Mouse (Mus musculus): ENCODE measurements at regions not wholly inside any gene's neighbourhood (a gene's known extent, or its start where the extent isn't known, plus 50 kb on each side); places are given as distances from the start of the nearest gene placed in this dataset.

DNA sequence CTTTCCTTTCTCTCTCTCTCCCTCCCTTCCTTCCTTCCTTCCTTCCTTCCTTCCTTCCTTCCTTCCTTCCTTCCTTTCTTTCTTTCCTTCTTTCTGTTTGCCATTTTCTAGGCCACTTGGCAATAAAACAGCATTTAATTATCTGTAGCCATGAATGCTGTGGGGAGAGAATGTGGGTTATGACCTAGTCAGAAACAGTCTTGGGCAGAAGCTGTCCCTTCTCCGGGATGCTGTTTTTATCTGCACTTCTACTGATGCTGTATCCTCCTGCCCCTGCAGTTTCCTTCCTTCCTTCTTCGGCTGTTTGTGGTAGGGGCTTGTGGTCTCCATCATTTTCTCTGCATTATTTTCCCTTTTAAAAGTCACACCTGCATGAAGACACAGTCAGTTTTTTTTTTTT lies 272.3 kb upstream of the Sox2 start:
- in situ Hi-C loops (cut with MboI, MseI), result no loop called here

DNA sequence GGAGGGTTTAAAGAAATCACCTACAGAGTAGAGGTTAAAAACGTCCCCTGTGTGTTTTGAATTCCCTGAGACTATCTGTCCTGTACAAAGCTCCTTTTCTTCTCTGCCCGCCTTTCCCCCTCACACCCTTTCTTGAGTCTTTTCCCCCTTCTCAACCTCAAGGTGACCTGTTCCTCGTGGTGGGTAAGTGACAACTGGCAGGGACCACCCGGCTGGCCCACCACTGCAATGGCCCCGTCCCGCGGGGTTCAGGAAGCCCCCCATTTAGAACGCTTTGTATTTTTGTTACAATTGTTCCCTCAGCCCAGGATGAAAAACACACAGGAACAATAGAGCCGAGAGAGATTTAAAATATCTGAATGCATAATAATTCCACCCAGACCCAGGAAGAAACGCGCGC lies 272.9 kb upstream of the Sox2 start:
- in situ Hi-C loops (cut with MboI, MseI), result no loop called here

DNA sequence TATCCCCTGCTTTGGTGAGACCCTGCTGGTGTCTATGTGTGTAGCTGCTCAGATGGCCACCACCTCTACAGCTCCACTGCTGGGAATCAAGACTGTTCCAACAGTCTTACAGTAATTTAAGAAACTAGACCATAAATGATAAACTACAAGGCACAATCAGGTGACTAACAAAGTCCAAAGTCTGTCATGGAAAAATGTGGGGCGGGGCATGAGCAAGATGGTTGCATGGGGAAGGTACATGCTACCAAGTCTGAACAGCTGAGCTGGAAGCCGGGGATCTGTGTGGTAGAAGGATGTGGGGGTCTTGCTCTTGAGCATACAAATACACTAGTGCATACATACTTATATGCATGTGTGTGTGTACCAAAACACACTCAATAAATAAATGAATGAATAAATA lies 278.8 kb upstream of the Sox2 start:
- in situ Hi-C loops (cut with MboI, MseI), result no loop called here

DNA sequence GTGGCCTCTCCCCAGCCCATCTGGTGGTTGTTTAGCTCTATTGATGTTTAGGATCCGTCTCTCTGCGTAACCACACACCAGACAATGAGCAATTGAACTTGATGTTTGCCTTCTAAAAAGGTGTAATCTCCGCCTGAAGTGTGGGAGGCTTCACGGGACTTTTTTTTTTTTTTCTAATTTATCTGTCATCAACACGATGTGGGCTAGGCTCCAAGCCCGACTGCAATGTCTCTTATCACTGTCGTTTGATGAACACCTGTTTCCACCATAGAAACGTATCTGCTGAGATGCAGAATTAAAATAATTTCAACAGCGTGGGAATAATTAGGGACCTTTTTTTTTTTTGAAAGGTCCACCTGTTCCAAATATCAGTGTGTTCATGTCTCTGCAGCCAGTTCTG lies 257.0 kb upstream of the Dnajc19 start:
- in situ Hi-C loops (cut with MboI, MseI), result no loop called here

DNA sequence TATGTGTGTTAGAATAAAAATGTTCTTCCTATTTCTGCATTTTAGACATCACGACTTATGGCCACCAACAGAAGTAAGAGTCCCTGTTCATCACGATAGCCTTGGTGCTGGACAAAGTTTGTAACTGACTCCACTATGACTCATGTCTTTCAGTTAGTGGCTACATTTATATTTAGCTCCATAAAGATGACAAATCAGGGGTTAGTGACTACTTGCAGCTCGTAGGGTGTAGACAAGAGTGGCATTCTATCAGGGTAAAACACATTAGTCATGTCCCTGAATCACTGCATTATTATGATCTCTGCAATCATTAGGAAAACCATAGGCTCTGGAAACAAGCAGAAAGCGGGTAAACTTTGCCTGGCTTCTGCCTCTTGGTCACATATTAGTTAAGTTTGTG lies 252.4 kb upstream of the Dnajc19 start:
- in situ Hi-C loops (cut with MboI, MseI), result no loop called here

DNA sequence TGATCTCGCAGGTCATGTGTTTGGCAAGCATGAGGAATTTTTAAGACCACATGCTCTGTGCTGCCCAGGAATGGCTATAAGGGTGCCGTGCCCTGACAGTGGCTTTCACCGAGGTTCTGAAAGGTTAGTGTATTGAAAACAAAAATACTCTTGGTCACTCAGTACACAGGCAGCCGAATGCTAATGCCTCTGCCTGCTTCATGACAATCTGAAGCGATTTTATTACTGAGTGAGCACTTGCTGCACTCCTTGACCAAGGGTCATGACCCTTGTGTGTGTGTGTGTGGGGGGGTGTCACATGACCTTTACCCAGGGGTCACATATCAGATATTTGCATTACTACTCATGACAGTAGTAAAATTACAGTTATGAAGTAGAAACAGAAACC lies 250.8 kb upstream of the Dnajc19 start:
- in situ Hi-C loops (cut with MboI, MseI), result no loop called here

DNA sequence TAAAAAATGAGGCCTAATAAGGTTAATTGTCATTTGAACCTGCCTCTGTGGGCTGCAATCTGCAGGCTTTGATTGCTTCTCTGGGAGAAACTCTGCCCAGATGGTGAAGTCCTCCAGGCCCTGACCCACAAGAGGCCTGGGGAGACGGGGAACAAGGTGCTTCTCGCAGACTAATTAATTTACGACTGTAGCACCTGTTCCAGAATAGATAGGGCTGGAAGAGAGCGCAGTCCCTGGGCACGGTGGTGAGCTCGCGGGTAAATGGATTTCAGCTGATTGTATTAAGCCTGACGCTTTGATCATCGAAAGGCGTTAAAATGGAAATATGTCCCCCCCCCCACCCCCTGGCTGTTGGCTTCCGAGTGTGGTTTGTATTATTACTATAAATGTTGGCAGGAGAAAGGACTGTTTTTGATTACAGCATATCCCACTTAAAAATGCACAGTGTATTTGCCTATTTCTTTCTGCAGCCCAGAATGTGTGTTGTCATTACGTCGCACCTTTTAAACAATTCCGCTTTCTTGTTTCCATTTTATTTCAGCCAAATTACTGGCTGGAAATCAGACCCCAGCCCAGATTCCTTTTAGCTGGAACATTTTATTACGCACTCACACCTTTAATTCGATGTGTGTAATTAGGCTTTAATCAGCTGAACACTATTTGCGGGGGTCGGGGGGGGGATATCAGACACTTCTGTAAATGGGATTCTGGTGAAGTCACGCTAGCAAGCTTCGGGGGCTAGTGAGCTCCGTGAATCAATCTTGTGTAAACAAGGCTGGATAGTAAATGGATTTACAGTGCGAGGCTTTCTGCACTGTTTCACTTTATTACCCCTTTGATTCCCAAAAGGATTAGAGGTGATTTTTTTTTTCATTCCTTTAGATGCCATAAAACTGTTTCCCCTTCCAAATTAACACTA lies 250.1 kb upstream of the Dnajc19 start:
- in situ Hi-C loops (cut with MboI, MseI), result no loop called here

DNA sequence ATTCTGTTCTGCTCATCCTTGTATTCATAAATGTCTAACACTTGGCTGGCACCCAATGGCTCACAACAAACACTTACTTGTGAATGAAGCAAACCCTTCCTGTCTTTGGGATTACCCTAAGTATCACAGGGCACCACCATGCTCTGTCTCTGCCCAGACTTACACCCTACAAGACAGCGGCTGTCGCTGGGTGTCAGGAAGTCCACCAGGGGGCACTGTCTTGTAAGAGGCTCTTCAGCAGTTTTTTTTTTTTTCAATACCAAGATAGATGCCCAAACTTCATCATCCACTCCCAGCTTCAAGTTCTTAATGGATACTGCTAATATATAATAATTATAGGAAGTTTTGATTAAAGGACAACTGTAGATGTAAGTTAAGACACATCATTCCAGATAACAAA lies 247.7 kb upstream of the Dnajc19 start:
- in situ Hi-C loops (cut with MboI, MseI), result no loop called here

DNA sequence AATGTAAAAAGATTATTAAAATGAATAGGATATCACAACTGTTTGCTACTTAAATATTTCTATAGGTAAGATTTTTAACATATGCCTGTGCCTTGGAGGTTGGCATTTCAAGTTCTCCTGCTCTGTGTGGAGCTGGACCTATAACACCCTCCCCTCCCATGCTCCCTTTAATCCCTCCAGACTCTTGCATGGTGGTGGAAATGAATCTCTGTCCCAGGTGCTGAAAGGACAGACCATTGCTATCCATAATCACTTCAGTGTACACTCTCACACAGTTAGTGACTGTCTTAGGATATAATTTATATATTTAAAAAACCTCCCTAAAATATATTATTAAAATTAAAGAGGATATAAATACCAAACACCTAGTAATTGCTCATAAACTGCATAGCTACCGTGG lies 244.5 kb upstream of the Dnajc19 start:
- in situ Hi-C loops (cut with MboI, MseI), result no loop called here

DNA sequence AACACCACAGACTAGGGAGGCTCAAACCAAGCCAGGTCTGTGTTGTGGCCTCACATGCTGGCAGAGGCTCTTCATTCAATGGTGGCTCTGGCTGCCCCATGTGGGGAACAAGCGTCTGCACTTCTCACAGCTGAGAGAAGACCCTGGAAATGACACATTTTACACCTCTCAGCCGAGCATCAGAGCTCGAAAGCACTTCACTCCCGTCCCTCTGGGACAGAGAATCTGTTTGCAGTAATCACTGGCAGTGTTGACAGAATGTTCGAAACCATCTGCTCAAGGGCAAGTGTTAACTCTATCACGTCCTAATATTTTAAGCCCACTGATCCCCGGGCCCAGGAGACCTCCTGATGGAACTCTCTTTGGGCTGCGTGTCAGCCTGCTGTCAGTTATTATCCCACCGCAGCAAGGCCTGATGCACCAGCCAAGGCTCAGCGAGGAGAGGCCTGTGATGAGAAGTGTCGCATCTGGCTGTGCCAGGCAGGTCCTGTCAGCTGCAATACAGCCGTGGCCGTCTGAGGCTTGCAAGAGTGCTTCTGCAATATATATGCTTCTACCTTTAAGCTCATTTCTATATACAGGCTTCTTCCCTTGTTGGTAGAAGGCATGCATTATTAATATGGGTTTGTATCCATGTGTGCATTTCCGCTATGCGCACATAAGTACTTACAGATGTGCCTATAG lies 241.5 kb upstream of the Dnajc19 start:
- in situ Hi-C loops (cut with MboI, MseI), result no loop called here

DNA sequence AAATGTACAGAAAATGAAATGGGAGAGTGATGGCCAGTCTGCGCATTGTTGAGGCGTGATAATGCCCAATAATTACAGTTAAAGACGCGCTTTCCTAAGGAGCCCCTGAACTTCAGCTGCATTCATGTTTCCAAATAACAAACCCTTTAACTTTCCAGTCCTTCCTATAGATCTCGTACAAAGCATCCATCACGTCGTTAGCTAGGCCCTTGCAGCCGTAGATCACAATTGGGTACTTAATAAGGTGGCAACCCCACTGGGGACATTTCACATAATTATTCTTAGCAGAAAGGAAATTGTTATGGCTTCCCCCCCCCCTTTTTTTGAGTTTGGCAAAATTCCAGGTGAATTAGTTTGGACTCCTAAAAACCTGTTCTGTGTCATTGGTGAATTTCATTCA lies 233.7 kb upstream of the Dnajc19 start:
- in situ Hi-C loops (cut with MboI, MseI), result no loop called here

DNA sequence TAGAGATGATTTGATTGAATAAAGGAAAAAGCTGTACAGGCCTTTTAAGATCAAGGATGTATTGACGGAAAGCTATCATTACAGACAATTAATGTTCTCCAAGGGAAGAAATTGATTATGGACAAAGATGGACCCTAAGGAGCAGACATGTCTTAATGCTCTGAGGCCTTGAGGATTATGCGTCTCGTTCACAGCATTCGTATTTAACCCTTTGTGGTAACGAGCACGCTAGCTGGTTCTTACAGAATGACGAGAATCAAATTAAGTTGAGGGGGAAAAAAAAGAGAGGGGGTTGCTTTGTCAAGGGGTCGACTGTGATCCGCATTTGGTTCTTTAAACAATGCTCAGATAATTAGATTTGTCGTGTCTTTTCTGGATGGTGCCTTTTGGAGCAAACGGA lies 233.3 kb upstream of the Dnajc19 start:
- in situ Hi-C loops (cut with MboI, MseI), result no loop called here

DNA sequence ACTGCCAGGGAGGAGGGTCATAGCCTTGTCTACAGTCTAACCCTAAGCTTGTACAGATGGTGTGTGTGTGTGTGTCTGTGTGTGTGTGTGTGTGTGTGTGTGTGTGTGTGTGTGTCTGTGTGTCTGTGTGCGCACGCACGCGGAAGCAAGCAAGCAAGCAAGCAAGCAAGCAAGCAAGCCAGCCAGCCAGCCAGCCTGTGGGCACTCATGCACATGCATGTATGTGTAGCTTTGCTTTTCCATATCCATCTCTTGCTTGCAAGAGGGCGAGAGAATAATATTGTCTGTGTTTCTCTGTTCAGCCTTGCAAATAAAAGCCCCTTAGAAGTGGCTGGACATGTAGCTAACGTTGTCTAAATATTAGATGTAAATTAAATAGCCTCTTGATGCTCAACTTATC lies 230.8 kb upstream of the Dnajc19 start:
- in situ Hi-C loops (cut with MboI, MseI), result no loop called here

DNA sequence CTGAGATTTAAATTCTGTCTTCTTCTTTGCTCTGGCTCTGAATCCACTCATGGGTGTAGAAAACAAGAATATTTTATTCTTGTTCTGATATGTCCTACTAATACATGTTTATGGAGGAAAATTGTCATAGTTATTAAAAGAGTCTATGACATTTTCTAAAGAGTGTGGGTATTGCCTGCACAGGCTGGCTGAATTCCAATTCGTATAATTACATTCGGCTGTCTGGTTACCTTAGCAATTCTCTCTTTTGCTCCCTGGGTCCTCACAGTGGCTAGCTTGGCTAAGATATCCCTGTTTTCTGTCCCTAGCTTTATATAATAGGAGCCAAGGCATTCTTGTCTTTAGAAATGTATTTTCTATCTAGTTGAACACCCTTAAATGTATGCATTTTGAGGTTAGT lies 218.5 kb upstream of the Dnajc19 start:
- in situ Hi-C loops (cut with MboI, MseI), result no loop called here

DNA sequence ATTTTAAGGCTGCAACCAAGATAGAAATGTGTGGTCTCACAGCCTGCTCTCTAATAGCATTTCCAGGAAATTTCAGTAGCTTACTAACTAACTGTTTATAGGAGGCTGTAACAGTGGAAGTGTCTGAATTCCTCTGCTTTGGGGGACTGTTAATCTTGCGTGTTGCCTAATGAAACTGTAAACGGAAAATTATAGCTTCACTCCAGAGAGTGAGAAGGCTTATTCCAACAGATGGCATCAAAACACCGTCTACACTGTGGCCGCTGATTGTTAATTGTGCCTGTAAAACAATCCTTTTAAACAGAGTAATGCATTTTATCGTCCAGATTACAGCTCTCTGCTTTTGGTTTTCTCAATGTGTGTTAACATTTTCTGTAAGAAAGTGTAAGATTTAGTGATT lies 206.7 kb upstream of the Dnajc19 start:
- in situ Hi-C loops (cut with MboI, MseI), result no loop called here

DNA sequence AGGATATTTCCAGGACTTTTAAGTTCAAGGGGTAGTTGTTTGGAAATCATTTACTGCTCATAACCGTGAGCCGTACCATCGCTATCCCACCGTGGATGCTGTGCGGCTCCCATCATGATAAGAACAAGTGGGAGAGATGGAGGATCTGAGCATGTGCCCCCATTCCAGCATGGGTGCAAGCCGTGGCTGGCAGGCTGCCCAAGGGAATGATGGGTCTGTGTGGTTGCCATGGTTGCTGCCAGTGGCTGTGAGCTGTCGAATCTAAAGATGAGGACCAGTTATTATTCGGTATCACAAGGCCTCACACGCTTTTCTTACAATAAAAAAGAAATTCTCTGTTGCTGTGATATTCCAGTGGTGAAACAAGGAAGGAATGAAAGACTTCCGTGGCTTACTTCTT lies 189.0 kb upstream of the Dnajc19 start:
- in situ Hi-C loops (cut with MboI, MseI), result no loop called here

DNA sequence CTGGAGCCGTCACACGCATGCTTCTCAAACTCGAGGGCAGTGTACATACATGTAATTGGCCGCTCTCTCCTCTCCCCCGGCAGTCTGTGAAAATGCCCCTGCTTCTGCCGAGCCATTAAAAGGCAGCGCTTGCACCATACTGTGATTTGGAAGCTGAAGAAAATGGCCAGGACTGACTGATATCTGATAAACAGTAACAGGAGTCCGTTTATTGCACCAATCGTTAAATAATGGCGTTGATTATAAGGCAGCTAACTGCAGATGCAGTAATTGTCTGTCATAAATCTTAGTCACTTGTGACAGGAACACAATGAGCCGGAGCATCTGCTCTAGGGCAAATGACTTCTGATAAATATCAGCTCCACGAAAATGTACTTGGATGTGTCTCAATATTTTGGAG lies 185.3 kb upstream of the Dnajc19 start:
- in situ Hi-C loops (cut with MboI, MseI), result no loop called here

DNA sequence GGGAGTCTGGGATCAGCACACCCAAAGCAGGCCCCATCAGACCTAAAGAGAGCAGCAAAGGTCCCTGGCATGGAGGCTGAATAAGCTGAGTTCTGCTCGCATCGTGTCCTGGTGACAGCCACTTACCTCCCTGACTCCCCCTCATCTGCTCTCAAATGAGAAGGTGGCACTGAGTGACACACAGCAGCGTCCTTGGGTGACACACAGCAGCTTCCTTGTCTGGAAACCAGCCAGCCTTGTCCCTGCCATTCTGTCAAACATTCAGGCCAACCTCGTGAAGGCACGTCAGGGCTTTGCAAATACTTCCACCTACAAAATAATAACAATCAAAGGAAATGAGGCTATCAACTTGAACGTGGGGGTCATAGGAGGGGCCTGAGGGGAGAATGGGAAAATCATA lies 183.7 kb upstream of the Dnajc19 start:
- in situ Hi-C loops (cut with MboI, MseI), result no loop called here

DNA sequence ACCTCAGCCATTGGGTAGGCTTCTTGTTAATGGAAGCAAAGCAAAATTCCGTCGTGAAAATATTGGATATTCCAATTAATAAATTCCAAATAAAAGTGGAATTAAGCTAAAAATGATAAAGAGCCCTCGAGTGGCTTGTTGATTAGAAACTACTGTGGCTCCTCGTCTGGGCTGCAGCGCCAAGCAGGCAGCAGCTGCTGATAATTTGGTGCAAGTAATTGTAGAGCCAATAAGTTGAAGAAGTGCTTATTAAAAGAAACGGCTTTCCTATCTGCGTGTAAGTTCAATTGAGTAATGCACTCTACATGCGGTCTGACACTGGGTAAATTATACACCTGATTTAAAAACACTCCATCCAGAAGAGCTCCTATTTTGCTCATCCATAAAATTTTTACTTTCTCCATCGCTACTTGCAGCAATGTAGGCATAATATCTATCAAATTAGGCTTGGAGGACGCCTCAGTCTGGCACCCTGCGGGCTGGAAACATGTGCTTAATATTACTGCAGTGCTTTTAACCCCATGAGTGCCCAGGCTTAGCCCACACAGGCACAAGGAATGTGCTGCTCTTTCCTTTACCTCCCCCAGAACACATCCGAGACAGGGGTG lies 171.7 kb upstream of the Dnajc19 start:
- in situ Hi-C loops (cut with MboI, MseI), result loop anchor here in 1 of 2 experiments (10.0 kb wide), 1 partner anchor 1118 kb away; no protein-coding TSS in a partner anchor

DNA sequence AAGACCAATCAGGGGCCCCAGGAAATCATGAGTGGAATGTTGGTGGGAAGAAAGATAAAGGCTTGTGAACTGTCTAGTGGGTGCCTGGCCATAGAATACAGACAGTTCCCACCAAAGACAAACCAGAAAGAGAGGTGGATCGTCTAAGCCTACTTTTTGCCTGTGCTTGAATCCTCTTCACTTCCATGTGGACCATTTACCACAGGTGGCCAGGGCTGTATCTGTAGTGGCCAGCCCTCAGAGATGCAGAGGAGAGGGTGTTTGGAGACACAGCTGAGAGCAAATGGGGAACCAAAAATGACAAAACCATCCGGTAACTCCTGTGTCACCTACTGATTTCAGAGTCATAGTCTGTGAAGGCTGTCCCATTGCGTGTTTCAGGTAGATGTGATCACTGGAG lies 161.0 kb upstream of the Dnajc19 start:
- in situ Hi-C loops (cut with MboI, MseI), result no loop called here

DNA sequence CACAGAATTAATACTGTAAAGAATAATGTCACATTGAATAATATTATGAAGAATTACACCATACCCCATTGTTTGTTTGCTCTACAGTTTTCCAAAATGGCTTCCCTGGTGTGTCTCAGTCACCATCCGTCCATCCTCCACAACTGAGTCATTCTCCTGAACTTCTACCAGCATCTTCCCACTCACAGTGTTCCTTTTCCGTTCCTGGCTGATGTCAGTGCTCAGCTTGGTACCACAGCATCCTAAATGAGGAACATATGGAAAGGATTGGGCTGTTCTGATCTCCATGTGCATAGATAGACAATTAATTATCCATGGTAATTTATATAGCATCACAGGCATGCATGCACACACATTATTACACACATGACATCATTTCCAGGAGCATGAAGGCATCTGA lies 158.9 kb upstream of the Dnajc19 start:
- in situ Hi-C loops (cut with MboI, MseI), result no loop called here

DNA sequence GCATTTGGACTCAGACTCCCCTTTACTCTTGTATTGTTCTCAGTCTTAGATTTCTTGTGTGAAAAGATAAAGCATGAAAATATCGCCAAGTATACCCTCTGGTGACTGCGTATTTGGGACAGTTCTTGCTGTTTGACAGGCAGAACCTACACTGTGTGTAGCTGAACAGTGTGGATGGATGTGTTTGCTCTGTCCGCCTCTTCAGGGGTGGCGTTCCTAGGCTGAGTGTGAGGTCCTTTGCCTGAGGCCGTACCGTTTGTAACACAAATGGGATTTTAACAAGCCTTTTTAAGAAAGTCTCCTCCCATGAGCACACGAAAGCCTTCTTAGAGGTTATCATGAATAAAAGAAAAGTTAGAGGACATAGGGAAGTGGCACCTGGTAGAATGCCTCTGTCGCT lies 153.3 kb upstream of the Dnajc19 start:
- in situ Hi-C loops (cut with MboI, MseI), result no loop called here

All from T-helper 17 cell (primary cell).